Mouse (Mus musculus) spleen, adult 12 weeks (tissue): ENCODE results near the gene Nob1.

Experiments used
- DNase-seq: peaks from one replicate; pipeline ENCODE4 v3.0.0; 2022; ENCODE audit warnings: low spot score

Gene Nob1

GRCm38 (mm10) chr8:107386171-107386570 lies 38.7 kb downstream of the Nob1 start:
- DNase-seq = no peak

DNA sequence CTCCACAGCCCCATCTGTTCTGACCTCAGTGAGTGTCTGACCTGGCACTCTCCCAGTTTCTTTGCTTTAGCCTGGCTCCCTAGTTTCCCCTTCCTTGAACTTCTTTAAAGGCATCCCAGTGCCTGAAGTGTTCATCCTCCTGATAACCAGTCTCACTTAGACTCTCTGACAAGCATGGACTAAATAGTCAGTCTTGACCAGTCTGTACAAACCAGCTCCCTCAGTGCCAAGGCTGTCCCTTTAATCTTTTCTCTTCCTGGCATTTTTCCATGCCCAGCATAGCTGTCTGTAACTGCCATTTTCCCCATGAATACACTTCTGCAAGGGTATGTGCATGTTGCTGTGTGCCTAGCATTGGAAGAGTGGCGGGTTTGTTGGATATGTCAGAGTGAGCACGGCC lies 39.8 kb downstream of the Nob1 start:
- DNase-seq = no peak

- no peak for DNase-seq
These were observed 40.2 kb downstream of the Nob1 start for GRCm38 (mm10) chr8:107384651-107385050.

GRCm38 (mm10) chr8:107382898-107383297 lies 42.0 kb downstream of the Nob1 start:
- DNase-seq = no peak

DNA sequence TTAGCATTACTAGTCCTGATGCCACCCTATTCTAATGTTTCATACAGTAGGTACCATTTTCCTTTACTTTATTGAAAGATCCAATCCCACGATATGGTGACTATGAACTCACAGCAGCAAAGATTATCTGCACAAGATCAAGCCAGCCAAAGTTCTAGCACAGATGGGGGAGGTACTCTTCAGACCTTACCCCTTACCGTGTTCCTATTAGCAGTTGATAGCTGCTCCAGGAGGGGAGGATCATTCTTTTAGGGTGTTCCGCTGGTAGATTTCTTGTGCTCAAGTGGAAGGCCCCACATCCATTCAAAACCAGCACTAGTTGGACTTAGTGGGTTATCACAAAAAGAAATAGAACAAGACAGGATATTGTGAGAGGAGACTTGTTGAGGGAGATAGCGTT lies 43.2 kb downstream of the Nob1 start:
- no peak for DNase-seq

- no peak for DNase-seq
These were observed 44.1 kb downstream of the Nob1 start for GRCm38 (mm10) chr8:107380734-107381133.

- DNase-seq = no peak
These were observed 47.5 kb downstream of the Nob1 start for GRCm38 (mm10) chr8:107377346-107377745.

DNA sequence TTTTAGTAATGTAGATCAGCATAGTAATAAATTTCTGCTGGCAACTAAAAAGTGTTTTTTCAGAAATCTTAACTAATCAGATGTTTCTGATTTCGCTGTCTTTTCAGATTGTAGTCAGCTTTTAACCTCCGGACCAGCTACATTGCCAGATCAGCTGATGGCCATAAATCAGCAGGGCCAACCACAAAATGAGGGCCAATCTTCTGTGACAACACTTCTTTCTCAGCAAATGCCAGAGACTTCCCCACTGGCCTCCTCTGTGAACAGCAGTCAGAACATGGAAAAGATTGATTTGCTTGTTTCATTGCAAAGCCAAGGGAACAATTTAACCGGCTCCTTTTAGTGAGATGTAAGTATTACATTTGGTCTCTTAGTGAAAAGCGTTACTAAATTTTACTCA lies 54.5 kb downstream of the Nob1 start:
- DNase-seq = no peak
